Comparison of ENCODE assay signal across 17 mouse cellular contexts in genomic region chr12:118853331-118853730, GRCm38 (mm10). TPM values are rescaled to one million over a fixed set of nuclear protein-coding genes. Genes with fewer than 3 reads are reported as not detected.
DNase-seq lines count a peak whose midpoint lies in the region; ATAC-seq and TF ChIP-seq lines count a peak whose summit lies in the region.
"Had no signal": no experiment of that assay in that cellular context is flagged by ENCODE, and none has a peak within 500 bp of the region (broad histone marks: within the 10 kb centered on the region; RNA-seq: fewer than 3 reads in every experiment).

No protein-coding gene starts in this region.

- DNase-seq in hindbrain, embryonic 11.5 days (ENCODE audit: low spot score) = peak; percentile 39
- DNase-seq in forebrain, embryonic 11.5 days (ENCODE audit: low spot score) = no peak
- DNase-seq in ovary, postnatal 36 days (ENCODE audit: low spot score) = no peak
- DNase-seq in adrenal gland, postnatal 10 days = no peak
- no peak for DNase-seq in heart, adult 11 months
- DNase-seq: adrenal gland, postnatal 14 days had no signal

- H3K4me3 ChIP-seq in hindbrain, embryonic 11.5 days (ENCODE audit: low read depth, low read length) = 0 out of 2 replicates have a peak overlapping the region, but pooled peaks have one; percentile 1
- no peak overlapping the region for H3K4me3 ChIP-seq in hindbrain, embryonic 16.5 days (ENCODE audit: low read length)
- H3K4me3 ChIP-seq in forebrain, embryonic 11.5 days (ENCODE audit: low read depth, low read length) = peak overlapping the region; percentile 18
- H3K4me3 ChIP-seq in midbrain, embryonic 12.5 days = 0 out of 2 replicates have a peak overlapping the region, but pooled peaks have one; percentile 12
- H3K4me3 ChIP-seq in olfactory bulb, adult 2 months (ENCODE audit: insufficient read depth, low read depth, low read length) = peak overlapping the region; percentile 43
- H3K4me3 ChIP-seq: intestine, embryonic 15.5 days; liver, embryonic 12.5 days; stomach, embryonic 15.5 days had no signal

- H3K27ac ChIP-seq in hindbrain, embryonic 11.5 days (ENCODE audit: low read depth, low read length) = no peak overlapping the region
- H3K27ac ChIP-seq in hindbrain, embryonic 16.5 days (ENCODE audit: low read depth, low read length) = no peak overlapping the region
- peak overlapping the region; percentile 18; the same call in 1 of the 2 replicates for H3K27ac ChIP-seq in forebrain, embryonic 11.5 days (ENCODE audit: low read depth, low read length)
- H3K27ac ChIP-seq in midbrain, embryonic 12.5 days (replicated peaks) = no peak overlapping the region
- H3K27ac ChIP-seq in olfactory bulb, adult 2 months (ENCODE audit: insufficient read depth, low read depth, low read length) = peak overlapping the region; percentile 100
- H3K27ac ChIP-seq: intestine, embryonic 15.5 days; kidney, postnatal 0 days; liver, embryonic 12.5 days; stomach, embryonic 15.5 days had no signal

- H3K27me3 ChIP-seq in hindbrain, embryonic 11.5 days (ENCODE audit: control insufficient read depth, insufficient read depth, low read length) = peaks cover 42% of the 10 kb centered on the region
- H3K27me3 ChIP-seq in hindbrain, embryonic 16.5 days (replicated peaks; ENCODE audit: control insufficient read depth, insufficient read depth, low read length) = peaks cover 27% of the 10 kb centered on the region
- H3K27me3 ChIP-seq in forebrain, embryonic 11.5 days (ENCODE audit: control insufficient read depth, insufficient read depth, low read length) = peaks cover 25% of the 10 kb centered on the region
- peaks cover 53% of the 10 kb centered on the region for H3K27me3 ChIP-seq in midbrain, embryonic 12.5 days

- H3K9me3 ChIP-seq in hindbrain, embryonic 11.5 days (ENCODE audit: control insufficient read depth, low read length) = no peaks in the 10 kb centered on the region
- no peaks in the 10 kb centered on the region for H3K9me3 ChIP-seq in hindbrain, embryonic 16.5 days (ENCODE audit: control insufficient read depth, low read length)
- H3K9me3 ChIP-seq in forebrain, embryonic 11.5 days (ENCODE audit: control insufficient read depth, low read length) = no peaks in the 10 kb centered on the region
- H3K9me3 ChIP-seq in midbrain, embryonic 12.5 days = no peaks in the 10 kb centered on the region
- H3K9me3 ChIP-seq: intestine, embryonic 15.5 days; liver, embryonic 12.5 days; stomach, embryonic 15.5 days had no signal

- TF ChIP-seq POLR2A in olfactory bulb, adult 2 months (IDR thresholded peaks at IDR 0.05; ENCODE audit: insufficient read depth, low read depth, low read length) = no peak

- no peak for ATAC-seq in hindbrain, embryonic 11.5 days (ENCODE audit: low FRiP score)
- ATAC-seq in hindbrain, embryonic 16.5 days = no peak
- ATAC-seq in forebrain, embryonic 11.5 days (replicated peaks; ENCODE audit: low FRiP score) = no peak
- ATAC-seq in midbrain, embryonic 12.5 days (ENCODE audit: low FRiP score, low read depth) = no peak
- ATAC-seq: intestine, embryonic 15.5 days; liver, embryonic 12.5 days; lung, postnatal 0 days had no signal

- peaks cover 2% of the 10 kb centered on the region; the same call in 1 of the 2 replicates for H3K4me1 ChIP-seq in hindbrain, embryonic 11.5 days (replicated peaks; ENCODE audit: control insufficient read depth, insufficient read depth, low read length)
- H3K4me1 ChIP-seq in hindbrain, embryonic 16.5 days (ENCODE audit: control insufficient read depth, insufficient read depth, low read depth, low read length) = peaks cover 12% of the 10 kb centered on the region; the same call in 1 of the 2 replicates
- H3K4me1 ChIP-seq in forebrain, embryonic 11.5 days (replicated peaks; ENCODE audit: control insufficient read depth, insufficient read depth, low read length) = no peaks in the 10 kb centered on the region; the same call in 1 of the 2 replicates
- H3K4me1 ChIP-seq in midbrain, embryonic 12.5 days = peaks cover 27% of the 10 kb centered on the region
- no peaks in the 10 kb centered on the region; the same call in none of the 2 replicates for H3K4me1 ChIP-seq in olfactory bulb, adult 2 months (ENCODE audit: control insufficient read depth, insufficient read depth, low read length)

- 0% methylated on average over 3 of the region's 3 CpGs for WGBS in hindbrain, embryonic 11.5 days
- 7% methylated on average over 3 of the region's 3 CpGs for WGBS in hindbrain, embryonic 16.5 days
- WGBS in forebrain, embryonic 11.5 days = 0% methylated on average over 3 of the region's 3 CpGs
- WGBS in midbrain, embryonic 12.5 days = 0% methylated on average over 3 of the region's 3 CpGs
- WGBS in olfactory bulb, adult 2 months = 10% methylated on average over 3 of the region's 3 CpGs

- no peaks in the 10 kb centered on the region for H3K36me3 ChIP-seq in hindbrain, embryonic 11.5 days (ENCODE audit: control insufficient read depth, insufficient read depth, low read length)
- H3K36me3 ChIP-seq in hindbrain, embryonic 16.5 days (ENCODE audit: control insufficient read depth, insufficient read depth, low read length) = no peaks in the 10 kb centered on the region
- H3K36me3 ChIP-seq in forebrain, embryonic 11.5 days (ENCODE audit: control insufficient read depth, insufficient read depth, low read length) = no peaks in the 10 kb centered on the region
- H3K36me3 ChIP-seq in midbrain, embryonic 12.5 days = no peaks in the 10 kb centered on the region
- H3K36me3 ChIP-seq: intestine, embryonic 15.5 days; liver, embryonic 12.5 days; stomach, embryonic 15.5 days had no signal

- H3K9ac ChIP-seq in hindbrain, embryonic 11.5 days (ENCODE audit: low read depth, low read length) = 0 out of 2 replicates have a peak overlapping the region, but pooled peaks have one; percentile 37
- no peak overlapping the region for H3K9ac ChIP-seq in hindbrain, embryonic 16.5 days (ENCODE audit: low read depth, low read length)
- H3K9ac ChIP-seq in forebrain, embryonic 11.5 days (ENCODE audit: low read length) = peak overlapping the region; percentile 16; the same call in 1 of the 2 replicates
- no peak overlapping the region for H3K9ac ChIP-seq in midbrain, embryonic 12.5 days (replicated peaks)
- H3K9ac ChIP-seq: intestine, embryonic 15.5 days; liver, embryonic 12.5 days; stomach, embryonic 15.5 days had no signal

- peak overlapping the region; percentile 29 for H3K4me2 ChIP-seq in hindbrain, embryonic 11.5 days (replicated peaks; ENCODE audit: low read depth, low read length)
- no peak overlapping the region for H3K4me2 ChIP-seq in hindbrain, embryonic 16.5 days (ENCODE audit: low read length)
- H3K4me2 ChIP-seq in forebrain, embryonic 11.5 days (ENCODE audit: low read depth, low read length, severe bottlenecking) = peak overlapping the region; percentile 57
- peak overlapping the region; percentile 35 for H3K4me2 ChIP-seq in midbrain, embryonic 12.5 days (replicated peaks)
- H3K4me2 ChIP-seq: intestine, embryonic 15.5 days; liver, embryonic 12.5 days; stomach, embryonic 15.5 days had no signal

- TF ChIP-seq CTCF in olfactory bulb, adult 2 months (IDR thresholded peaks at IDR 0.05; ENCODE audit: insufficient read depth, low read depth, low read length) = no peak

RNA-seq across cellular contexts. Expression of gene Sp8, which starts 7.2 kb away (rescaled TPM):
- 10.8 and 12.2 TPM in 2 replicates for polyA plus RNA-seq in hindbrain, embryonic 11.5 days (2014; fragmentation: Nextera tagmentation; extraction: Ambion mirVana)
- polyA plus RNA-seq in hindbrain, embryonic 16.5 days (2015; fragmentation: Nextera tagmentation; extraction: Ambion mirVana) = 1.6 and 2.5 TPM in 2 replicates
- 21.5 and 24.0 TPM in 2 replicates for polyA plus RNA-seq in forebrain, embryonic 11.5 days (2014; fragmentation: Nextera tagmentation; extraction: Ambion mirVana)
- polyA plus RNA-seq in midbrain, embryonic 12.5 days (2016; fragmentation: Nextera tagmentation; extraction: Ambion mirVana) = 6.2 and 8.3 TPM in 2 replicates
- polyA plus RNA-seq in olfactory bulb, adult 2 months (2012; ENCODE audit: insufficient read depth, insufficient read length, low replicate concordance, missing spikeins) = not detected in 2 replicates
- total RNA-seq in adrenal gland, postnatal 10 days (2021) = not detected
- total RNA-seq: adrenal gland, postnatal 14 days; granulocyte monocyte progenitor cell, adult 5-6 weeks had no signal
- polyA plus RNA-seq: heart, postnatal 0 days; intestine, embryonic 15.5 days; kidney, postnatal 0 days; lung, postnatal 0 days; small intestine, adult 2 months; stomach, embryonic 15.5 days had no signal

Comparison
In these comparisons a context has a peak if more than half of its experiments do, and no peak if none do; other contexts are left out.
1. H3K9ac ChIP-seq: peak in hindbrain, embryonic 11.5 days (single experiment) and forebrain, embryonic 11.5 days (single experiment); none in hindbrain, embryonic 16.5 days (single experiment) and midbrain, embryonic 12.5 days (single experiment).
2. H3K27ac ChIP-seq: peak in forebrain, embryonic 11.5 days (single experiment) and olfactory bulb, adult 2 months (single experiment); none in hindbrain, embryonic 11.5 days (single experiment), hindbrain, embryonic 16.5 days (single experiment) and midbrain, embryonic 12.5 days (single experiment).